In the genomic region with DNA sequence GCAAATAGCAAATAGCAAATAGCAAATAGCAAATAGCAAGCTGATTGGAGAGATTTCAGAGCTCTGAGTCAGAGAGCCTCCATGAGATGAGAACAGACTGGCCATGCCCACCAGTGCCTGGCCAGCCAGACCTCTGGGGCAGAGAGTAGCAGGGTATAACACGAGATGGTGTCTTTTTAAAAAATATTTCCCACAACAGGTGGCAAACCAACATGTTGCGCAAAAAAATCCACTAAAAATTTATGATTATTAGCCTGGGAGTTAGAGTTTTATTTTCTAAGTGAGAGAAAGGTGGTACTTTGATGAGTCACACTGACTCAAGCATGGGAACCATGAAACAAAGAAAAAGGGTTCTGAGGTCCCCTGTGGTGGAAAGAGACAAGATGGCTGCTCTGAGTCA, we compare ENCODE assay signal across 10 mouse cellular contexts.
"Had no signal": no experiment of that assay in that cellular context is flagged by ENCODE, and none has a peak within 500 bp of the region (broad histone marks: within the 10 kb centered on the region; RNA-seq: fewer than 3 reads in every experiment).

No protein-coding gene starts in this region.

- DNase-seq: liver, postnatal 0 days; lung, adult 2 months; lung, postnatal 14 days; lung, postnatal 36 days; retina, postnatal 1 day; right cerebral cortex, adult 18-20 months; right cerebral cortex, postnatal 25 days; thymus, adult 2 months; thymus, postnatal 14 days; thymus, postnatal 36 days had no signal
